Mouse (Mus musculus): Measurements from ENCODE around the gene Lgr4.

DNA sequence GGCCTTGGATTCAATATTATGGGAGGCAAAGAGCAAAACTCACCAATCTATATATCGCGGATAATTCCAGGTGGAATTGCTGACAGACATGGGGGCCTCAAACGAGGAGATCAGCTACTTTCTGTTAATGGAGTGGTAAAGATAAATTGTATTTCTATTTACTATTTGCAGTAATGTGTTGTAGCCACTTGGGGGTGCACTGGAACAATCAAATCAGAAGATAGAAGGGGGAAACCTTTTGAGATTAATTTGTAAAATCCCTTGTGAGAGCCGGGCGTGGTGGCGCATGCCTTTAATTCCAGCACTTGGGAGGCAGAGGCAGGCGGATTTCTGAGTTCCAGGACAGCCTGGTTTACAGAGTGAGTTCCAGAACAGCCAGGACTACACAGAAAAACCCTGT, 21.1 kb upstream of the Lgr4 start:
- TF ChIP-seq CTCF (IDR thresholded peaks at IDR 0.05; ENCODE audit: low read depth) (peak; percentile 32), EP300 (IDR thresholded peaks at IDR 0.05; ENCODE audit: low read depth) (no peak)
